Mouse (Mus musculus) C2C12 (cell line): Measurements from ENCODE around the gene Mrpl22. TPM values are rescaled to one million over a fixed set of nuclear protein-coding genes. Genes with fewer than 3 reads are reported as not detected.

Experiments
- H3K27me3 ChIP-seq: one replicate; pipeline ENCODE4 v1.6.1; 2011; ENCODE audit not compliant: control insufficient read depth, insufficient read depth, insufficient read length
- H3K36me3 ChIP-seq: one replicate; pipeline ENCODE4 v1.6.1; 2011; ENCODE audit not compliant: control insufficient read depth, insufficient read depth
- H3K4me3 ChIP-seq: one replicate; pipeline ENCODE4 v1.5.1; 2011; ENCODE audit warnings: mild to moderate bottlenecking, control low read depth; ENCODE audit not compliant: poor library complexity, insufficient read depth, severe bottlenecking
- H3K79me2 ChIP-seq: one replicate; pipeline ENCODE4 v1.6.1; 2011; ENCODE audit not compliant: control insufficient read depth, insufficient read depth
- H3K79me3 ChIP-seq: one replicate; pipeline ENCODE4 v1.6.1; 2011; ENCODE audit warnings: low read depth, control low read depth
- H3ac ChIP-seq: one replicate; pipeline ENCODE3; 2011; ENCODE audit warnings: low read depth; ENCODE audit not compliant: control insufficient read depth, insufficient read length
- CEBPB ChIP-seq: IDR thresholded peaks from one replicate; pipeline ENCODE4 v1.6.1; 2011; ENCODE audit warnings: low read depth, mild to moderate bottlenecking, control low read depth, moderate library complexity
- CTCF ChIP-seq: IDR thresholded peaks from one replicate; pipeline ENCODE4 v1.5.1; 2011; ENCODE audit not compliant: control insufficient read depth, insufficient read depth, insufficient read length
- FOSL1 ChIP-seq: IDR thresholded peaks from one replicate; pipeline ENCODE4 v1.8.0; 2011; ENCODE audit warnings: mild to moderate bottlenecking, low read length; ENCODE audit not compliant: poor library complexity, insufficient read depth, severe bottlenecking
- MAX ChIP-seq: IDR thresholded peaks from one replicate; pipeline ENCODE4 v1.6.1; 2011; ENCODE audit warnings: mild to moderate bottlenecking, control low read depth
- MYOD1 ChIP-seq: IDR thresholded peaks from one replicate; pipeline ENCODE4 v1.6.1; 2011; ENCODE audit warnings: low read depth; ENCODE audit not compliant: control insufficient read depth, insufficient read length
- MYOG ChIP-seq: IDR thresholded peaks from one replicate; pipeline ENCODE4 v1.6.1; 2011; ENCODE audit not compliant: control insufficient read depth, insufficient read length; ENCODE audit errors: extremely low read depth
- USF1 ChIP-seq: IDR thresholded peaks from one replicate; pipeline ENCODE4 v1.6.1; 2011; ENCODE audit warnings: low read depth, mild to moderate bottlenecking, control low read depth, moderate library complexity
- long read RNA-seq, 2 experiments: library from polyadenylated mRNA; unstranded; transcript quantifications; one replicate each; pipeline ENCODE4 v2.0.0; 2019 to 2020
- polyA plus RNA-seq: library from polyadenylated mRNA; unstranded; fragments of >200 nt; fragmentation: generic; extraction: Trizol; gene quantifications from one replicate; pipeline ENCODE4 v1.2.1, GENCODE M21; 2012; ENCODE audit warnings: missing spikeins

Gene Mrpl22
- polyA plus RNA-seq: 106 TPM
- long read RNA-seq, experiment 1, transcript Mrpl22-201 (7 exons, 722 nt): major isoform, 44 of 51 reads
- long read RNA-seq, experiment 1, partial matches to known transcripts: 3 of 51 reads
- long read RNA-seq, experiment 1, other reads (novel, unspliced or antisense): 4 of 51 reads
- long read RNA-seq, experiment 2, transcript Mrpl22-201 (7 exons, 722 nt): major isoform, 9 of 12 reads
- long read RNA-seq, experiment 2, partial matches to known transcripts: 1 of 12 reads
- long read RNA-seq, experiment 2, other reads (novel, unspliced or antisense): 2 of 12 reads

DNA sequence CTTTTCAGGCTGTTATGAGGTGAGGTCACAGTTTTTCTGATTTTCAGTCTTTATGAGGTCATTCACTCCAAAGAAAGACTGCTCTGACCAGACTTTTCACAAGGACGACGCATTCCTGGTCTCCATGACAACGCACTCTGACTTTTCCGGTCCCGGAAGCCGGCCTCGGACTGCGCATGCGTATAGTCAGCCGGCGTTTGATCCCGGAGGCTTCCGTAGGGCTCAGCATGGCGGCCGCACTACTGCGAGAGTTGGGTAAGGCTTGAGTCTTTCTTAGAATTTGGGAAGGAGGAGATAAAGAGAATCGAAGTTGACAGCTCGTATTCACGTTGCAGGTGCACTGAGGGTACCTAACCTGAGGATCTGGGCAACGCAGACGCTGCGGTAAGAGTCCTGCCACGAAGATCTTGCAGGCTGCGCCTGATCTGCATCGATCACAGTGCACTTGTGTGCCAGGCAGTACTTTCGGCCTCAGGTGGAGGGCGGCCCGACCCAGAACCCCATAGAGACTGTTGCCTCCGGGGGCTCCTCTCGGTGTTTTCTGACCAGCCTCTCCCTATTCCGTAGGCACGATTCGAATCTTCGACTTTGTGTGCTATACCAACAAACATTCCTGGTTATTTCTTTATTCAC, at the start of gene Mrpl22:
Mrpl22 (plus strand) TSS at position 203 of the 633 bp plus-strand sequence.
- Histone ChIP-seq H3K79me3 (peaks cover 22% of the 10 kb centered on the region), H3K36me3 (peaks cover 42% of the 10 kb centered on the region), H3K27me3 (no peaks in the 10 kb centered on the region), H3K79me2 (peaks cover 39% of the 10 kb centered on the region), H3K4me3 (peak within 1 kb of the TSS; percentile 99), H3ac (peak within 1 kb of the TSS; percentile 81)
- TF ChIP-seq MAX: peak; percentile 81
- no peak for TF ChIP-seq CTCF
- no peak for TF ChIP-seq USF1
- TF ChIP-seq FOSL1: no peak

DNA sequence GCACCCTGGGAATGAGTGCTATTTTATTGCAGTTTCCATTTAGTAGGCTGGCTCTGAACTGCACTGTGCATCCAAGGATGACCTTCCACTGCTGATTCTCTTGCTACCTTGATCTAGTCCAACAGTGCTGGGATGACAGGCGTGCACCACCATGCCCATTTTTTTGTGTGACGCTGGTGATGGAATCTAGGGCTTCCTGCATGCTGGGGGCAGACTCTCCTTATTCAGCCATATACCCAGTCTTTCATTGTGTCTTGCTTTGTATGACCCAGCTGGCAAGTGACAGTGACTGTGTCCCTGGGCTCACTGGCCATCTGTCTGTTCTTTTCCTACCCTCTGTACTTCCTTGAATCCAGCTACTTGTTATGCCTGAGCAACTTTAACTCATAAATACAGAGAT, 47.8 kb upstream of the Mrpl22 start:
- TF ChIP-seq MYOD1 (no peak), USF1 (no peak), FOSL1 (no peak), CTCF (no peak), CEBPB (no peak), MYOG (no peak), MAX (no peak)
- no peaks in the 10 kb centered on the region for H3K79me2 ChIP-seq
- H3K27me3 ChIP-seq: no peaks in the 10 kb centered on the region
- peaks cover 72% of the 10 kb centered on the region for H3K36me3 ChIP-seq
- H3K79me3 ChIP-seq: no peaks in the 10 kb centered on the region
- no peak overlapping the region for H3ac ChIP-seq
- H3K4me3 ChIP-seq: no peak overlapping the region

- TF ChIP-seq USF1 (no peak), MAX (no peak), CTCF (no peak), MYOD1 (no peak), FOSL1 (no peak), CEBPB (no peak), MYOG (no peak)
- Histone ChIP-seq H3K4me3 (no peak overlapping the region), H3K27me3 (no peaks in the 10 kb centered on the region), H3K79me3 (no peaks in the 10 kb centered on the region), H3K36me3 (peaks cover 80% of the 10 kb centered on the region), H3ac (no peak overlapping the region), H3K79me2 (no peaks in the 10 kb centered on the region)
Observed at GRCm38 (mm10) chr11:58125021-58125420, 46.4 kb upstream of the Mrpl22 start.

- no peak overlapping the region for H3ac ChIP-seq
- no peaks in the 10 kb centered on the region for H3K79me3 ChIP-seq
- peaks cover 77% of the 10 kb centered on the region for H3K36me3 ChIP-seq
- H3K27me3 ChIP-seq: no peaks in the 10 kb centered on the region
- no peak overlapping the region for H3K4me3 ChIP-seq
- no peak for TF ChIP-seq CEBPB
- no peak for TF ChIP-seq MAX
- TF ChIP-seq MYOD1: no peak
- no peak for TF ChIP-seq CTCF
- TF ChIP-seq FOSL1: no peak
- TF ChIP-seq MYOG: no peak
- no peak for TF ChIP-seq USF1
- H3K79me2 ChIP-seq: no peaks in the 10 kb centered on the region
Observed at GRCm38 (mm10) chr11:58126397-58127160, 44.9 kb upstream of the Mrpl22 start.

- Histone ChIP-seq H3K36me3 (peaks cover 81% of the 10 kb centered on the region), H3ac (no peak overlapping the region), H3K27me3 (no peaks in the 10 kb centered on the region), H3K79me2 (no peaks in the 10 kb centered on the region), H3K79me3 (no peaks in the 10 kb centered on the region), H3K4me3 (no peak overlapping the region)
- TF ChIP-seq FOSL1 (no peak), MYOG (no peak), MAX (no peak), MYOD1 (no peak), USF1 (no peak), CEBPB (no peak), CTCF (no peak)
Observed at GRCm38 (mm10) chr11:58127544-58127943, 43.9 kb upstream of the Mrpl22 start.
